Mouse (Mus musculus) small intestine, adult 2 months (tissue): Measurements from ENCODE around the gene Zdhhc4.

Experiments used
- CTCF ChIP-seq: fragments of 200-500 bp; IDR thresholded peaks from 2 replicates; pipeline ENCODE4 v1.5.1; 2012; ENCODE audit warnings: low read depth, mild to moderate bottlenecking, control low read depth, inconsistent platforms, low read length, moderate library complexity, mixed read lengths; ENCODE audit not compliant: insufficient replicate concordance, insufficient read length; ENCODE audit errors: extremely low read depth
- POLR2A ChIP-seq: fragments of 200-500 bp; IDR thresholded peaks from 2 replicates; pipeline ENCODE4 v1.6.1; 2012; ENCODE audit warnings: low read depth, mild to moderate bottlenecking, control low read depth, inconsistent platforms, low read length, moderate library complexity

DNA sequence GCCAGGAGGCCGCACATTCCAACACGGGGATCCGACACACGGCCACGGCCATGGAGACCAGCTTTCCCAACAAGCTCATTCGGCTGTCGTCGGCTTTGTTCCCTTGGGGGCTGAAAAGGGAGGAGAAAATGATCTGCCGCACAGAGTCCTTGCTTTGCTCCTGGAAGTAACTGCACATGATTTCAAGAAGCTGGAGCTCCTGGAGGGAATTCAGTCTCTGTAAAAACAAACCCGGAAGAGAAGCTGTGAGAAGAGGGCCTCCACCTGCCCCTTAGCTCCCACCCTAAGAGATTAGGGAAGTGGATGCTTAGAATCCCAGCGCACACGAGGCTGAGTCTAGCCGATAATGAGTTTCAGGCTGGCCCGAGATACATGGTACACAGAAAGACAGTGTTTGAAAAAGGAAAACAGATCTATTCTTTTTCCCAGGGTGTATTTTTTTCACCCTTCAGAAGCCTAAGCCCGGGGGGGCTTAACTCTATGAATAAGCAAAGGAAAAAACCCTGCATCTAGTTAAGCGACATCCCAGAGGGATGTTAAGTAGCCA lies 14.8 kb downstream of the Zdhhc4 start:
- TF ChIP-seq POLR2A (no peak), CTCF (no peak)
